Mouse (Mus musculus): Measurements from ENCODE around the gene Strip1. TPM values are rescaled to one million over a fixed set of nuclear protein-coding genes. Genes with fewer than 3 reads are reported as not detected.

Gene Strip1
- polyA plus RNA-seq, 1 experiment from 2014 or later = 35.4 TPM

- Histone ChIP-seq H3K36me3 (ENCODE audit: control insufficient read depth, insufficient read depth, low read length) (no peaks in the 10 kb centered on the region), H3K4me3 (ENCODE audit: low read depth, low read length) (no peak overlapping the region), H3K4me2 (no peak overlapping the region), H3K27ac (ENCODE audit: low read depth, low read length) (no peak overlapping the region), H3K9ac (ENCODE audit: low read depth, low read length) (no peak overlapping the region), H3K4me1 (ENCODE audit: control insufficient read depth, insufficient read depth, low read length) (peaks cover 11% of the 10 kb centered on the region; the same call in 1 of the 2 replicates), H3K9me3 (replicated peaks; ENCODE audit: control insufficient read depth, low read length) (no peaks in the 10 kb centered on the region), H3K27me3 (ENCODE audit: control insufficient read depth, insufficient read depth, low read length) (peaks cover 68% of the 10 kb centered on the region)
- WGBS (ENCODE audit: insufficient replicate concordance) = 6% methylated on average over 15 of the region's 15 CpGs
- no peak for ATAC-seq (replicated peaks; ENCODE audit: insufficient number of reproducible peaks, low FRiP score, low TSS enrichment)
Observed at GRCm38 (mm10) chr3:107581103-107582010, 50.1 kb downstream of the Strip1 start.

- H3K4me3 ChIP-seq (ENCODE audit: low read depth, low read length) = no peak overlapping the region
- H3K4me1 ChIP-seq (ENCODE audit: control insufficient read depth, insufficient read depth, low read length) = peaks cover 11% of the 10 kb centered on the region; the same call in 1 of the 2 replicates
- no peak overlapping the region for H3K27ac ChIP-seq (ENCODE audit: low read depth, low read length)
- 4% methylated on average over 4 of the region's 4 CpGs for WGBS (ENCODE audit: insufficient replicate concordance)
- H3K27me3 ChIP-seq (ENCODE audit: control insufficient read depth, insufficient read depth, low read length) = peaks cover 52% of the 10 kb centered on the region
- H3K9me3 ChIP-seq (replicated peaks; ENCODE audit: control insufficient read depth, low read length) = no peaks in the 10 kb centered on the region
- no peak overlapping the region for H3K4me2 ChIP-seq
- ATAC-seq (replicated peaks; ENCODE audit: insufficient number of reproducible peaks, low FRiP score, low TSS enrichment) = no peak
- H3K9ac ChIP-seq (ENCODE audit: low read depth, low read length) = no peak overlapping the region
- H3K36me3 ChIP-seq (ENCODE audit: control insufficient read depth, insufficient read depth, low read length) = no peaks in the 10 kb centered on the region
Observed at GRCm38 (mm10) chr3:107579466-107579865, 52.0 kb downstream of the Strip1 start.

- no peak; the same call in 1 of the 2 replicates for ATAC-seq (replicated peaks; ENCODE audit: insufficient number of reproducible peaks, low FRiP score, low TSS enrichment)
- Histone ChIP-seq H3K4me3 (ENCODE audit: low read depth, low read length) (no peak overlapping the region), H3K4me1 (ENCODE audit: control insufficient read depth, insufficient read depth, low read length) (peaks cover 11% of the 10 kb centered on the region; the same call in 1 of the 2 replicates), H3K36me3 (ENCODE audit: control insufficient read depth, insufficient read depth, low read length) (no peaks in the 10 kb centered on the region), H3K9me3 (replicated peaks; ENCODE audit: control insufficient read depth, low read length) (no peaks in the 10 kb centered on the region), H3K27me3 (ENCODE audit: control insufficient read depth, insufficient read depth, low read length) (peaks cover 36% of the 10 kb centered on the region), H3K27ac (ENCODE audit: low read depth, low read length) (no peak overlapping the region), H3K4me2 (no peak overlapping the region), H3K9ac (ENCODE audit: low read depth, low read length) (no peak overlapping the region)
- WGBS (ENCODE audit: insufficient replicate concordance) = 14% methylated on average over 3 of the region's 3 CpGs
Observed at GRCm38 (mm10) chr3:107577810-107578390, 53.6 kb downstream of the Strip1 start.

- 79% methylated on average over 3 of the region's 3 CpGs for WGBS (ENCODE audit: insufficient replicate concordance)
- no peak for ATAC-seq (replicated peaks; ENCODE audit: insufficient number of reproducible peaks, low FRiP score, low TSS enrichment)
- H3K36me3 ChIP-seq (ENCODE audit: control insufficient read depth, insufficient read depth, low read length) = no peaks in the 10 kb centered on the region
- H3K4me1 ChIP-seq (ENCODE audit: control insufficient read depth, insufficient read depth, low read length) = peaks cover 8% of the 10 kb centered on the region; the same call in 1 of the 2 replicates
- H3K9ac ChIP-seq (ENCODE audit: low read depth, low read length) = no peak overlapping the region
- no peaks in the 10 kb centered on the region for H3K9me3 ChIP-seq (replicated peaks; ENCODE audit: control insufficient read depth, low read length)
- H3K4me3 ChIP-seq (ENCODE audit: low read depth, low read length) = no peak overlapping the region
- H3K27me3 ChIP-seq (ENCODE audit: control insufficient read depth, insufficient read depth, low read length) = peaks cover 29% of the 10 kb centered on the region
- no peak overlapping the region for H3K4me2 ChIP-seq
- H3K27ac ChIP-seq (ENCODE audit: low read depth, low read length) = no peak overlapping the region
Observed at GRCm38 (mm10) chr3:107576807-107577206, 54.7 kb downstream of the Strip1 start.

GRCm38 (mm10) chr3:107571205-107571604 lies 60.3 kb downstream of the Strip1 start:
- Histone ChIP-seq H3K27ac (ENCODE audit: low read depth, low read length) (no peak overlapping the region), H3K9ac (ENCODE audit: low read depth, low read length) (no peak overlapping the region), H3K27me3 (ENCODE audit: control insufficient read depth, insufficient read depth, low read length) (peaks cover 6% of the 10 kb centered on the region; the same call in 1 of the 2 replicates), H3K4me3 (ENCODE audit: low read depth, low read length) (no peak overlapping the region), H3K4me2 (no peak overlapping the region), H3K9me3 (replicated peaks; ENCODE audit: control insufficient read depth, low read length) (no peaks in the 10 kb centered on the region), H3K36me3 (ENCODE audit: control insufficient read depth, insufficient read depth, low read length) (no peaks in the 10 kb centered on the region), H3K4me1 (ENCODE audit: control insufficient read depth, insufficient read depth, low read length) (peaks cover 12% of the 10 kb centered on the region)
- 53% methylated on average over 2 of the region's 2 CpGs for WGBS (ENCODE audit: insufficient replicate concordance)
- ATAC-seq (replicated peaks; ENCODE audit: insufficient number of reproducible peaks, low FRiP score, low TSS enrichment) = no peak

GRCm38 (mm10) chr3:107568721-107569120 lies 62.8 kb downstream of the Strip1 start:
- H3K36me3 ChIP-seq (ENCODE audit: control insufficient read depth, insufficient read depth, low read length) = no peaks in the 10 kb centered on the region
- H3K9ac ChIP-seq (ENCODE audit: low read depth, low read length) = no peak overlapping the region
- no peak overlapping the region for H3K4me3 ChIP-seq (ENCODE audit: low read depth, low read length)
- H3K27ac ChIP-seq (ENCODE audit: low read depth, low read length) = peak overlapping the region; percentile 12; the same call in 1 of the 2 replicates
- peaks cover 6% of the 10 kb centered on the region; the same call in 1 of the 2 replicates for H3K27me3 ChIP-seq (ENCODE audit: control insufficient read depth, insufficient read depth, low read length)
- H3K9me3 ChIP-seq (replicated peaks; ENCODE audit: control insufficient read depth, low read length) = no peaks in the 10 kb centered on the region
- 21% methylated on average over 4 of the region's 4 CpGs for WGBS (ENCODE audit: insufficient replicate concordance)
- peaks cover 24% of the 10 kb centered on the region for H3K4me1 ChIP-seq (ENCODE audit: control insufficient read depth, insufficient read depth, low read length)
- no peak for ATAC-seq (replicated peaks; ENCODE audit: insufficient number of reproducible peaks, low FRiP score, low TSS enrichment)
- no peak overlapping the region for H3K4me2 ChIP-seq

- H3K27me3 ChIP-seq (ENCODE audit: control insufficient read depth, insufficient read depth, low read length) = peaks cover 6% of the 10 kb centered on the region; the same call in 1 of the 2 replicates
- no peaks in the 10 kb centered on the region for H3K9me3 ChIP-seq (replicated peaks; ENCODE audit: control insufficient read depth, low read length)
- H3K27ac ChIP-seq (ENCODE audit: low read depth, low read length) = no peak overlapping the region
- H3K4me1 ChIP-seq (ENCODE audit: control insufficient read depth, insufficient read depth, low read length) = peaks cover 29% of the 10 kb centered on the region
- H3K4me2 ChIP-seq = no peak overlapping the region
- no peaks in the 10 kb centered on the region for H3K36me3 ChIP-seq (ENCODE audit: control insufficient read depth, insufficient read depth, low read length)
- H3K4me3 ChIP-seq (ENCODE audit: low read depth, low read length) = no peak overlapping the region
- H3K9ac ChIP-seq (ENCODE audit: low read depth, low read length) = no peak overlapping the region
- 74% methylated on average over 7 of the region's 7 CpGs for WGBS (ENCODE audit: insufficient replicate concordance)
- ATAC-seq (replicated peaks; ENCODE audit: insufficient number of reproducible peaks, low FRiP score, low TSS enrichment) = no peak
Observed at GRCm38 (mm10) chr3:107567766-107568165, 63.7 kb downstream of the Strip1 start.

GRCm38 (mm10) chr3:107565331-107565730 lies 66.2 kb downstream of the Strip1 start:
- Histone ChIP-seq H3K27ac (ENCODE audit: low read depth, low read length) (peak overlapping the region; percentile 36), H3K4me1 (ENCODE audit: control insufficient read depth, insufficient read depth, low read length) (peaks cover 37% of the 10 kb centered on the region), H3K36me3 (ENCODE audit: control insufficient read depth, insufficient read depth, low read length) (no peaks in the 10 kb centered on the region), H3K4me3 (ENCODE audit: low read depth, low read length) (no peak overlapping the region), H3K4me2 (no peak overlapping the region), H3K27me3 (ENCODE audit: control insufficient read depth, insufficient read depth, low read length) (peaks cover 6% of the 10 kb centered on the region; the same call in 1 of the 2 replicates), H3K9me3 (replicated peaks; ENCODE audit: control insufficient read depth, low read length) (no peaks in the 10 kb centered on the region), H3K9ac (ENCODE audit: low read depth, low read length) (peak overlapping the region; percentile 3)
- ATAC-seq (replicated peaks; ENCODE audit: insufficient number of reproducible peaks, low FRiP score, low TSS enrichment) = no peak
- 9% methylated on average over 3 of the region's 3 CpGs for WGBS (ENCODE audit: insufficient replicate concordance)
